Mouse (Mus musculus) intestine, embryonic 15.5 days (tissue): ENCODE results near the gene Fmnl1. TPM values are rescaled to one million over a fixed set of nuclear protein-coding genes. Genes with fewer than 3 reads are reported as not detected.

Experiments
- ATAC-seq: fragments of 200-750 bp; cut with Nextera tagmentation; 2 replicates; pipeline ENCODE4 v1.8.0; 2017; ENCODE audit warnings: moderate TSS enrichment, moderate library complexity
- H3K27ac ChIP-seq: fragments of 300-500 bp; sonication (generic); 2 replicates; pipeline ENCODE4 v1.5.1; 2015; ENCODE audit warnings: mild to moderate bottlenecking, inconsistent platforms
- H3K27me3 ChIP-seq: fragments of 300-500 bp; sonication (generic); replicated peaks from 2 replicates; pipeline ENCODE4 v1.6.1; 2015; ENCODE audit warnings: inconsistent platforms
- H3K36me3 ChIP-seq: fragments of 300-500 bp; sonication (generic); 2 replicates; pipeline ENCODE4 v1.6.1; 2015; ENCODE audit warnings: inconsistent platforms
- H3K4me1 ChIP-seq: fragments of 300-500 bp; sonication (generic); replicated peaks from 2 replicates; pipeline ENCODE4 v1.6.1; 2015; ENCODE audit warnings: inconsistent platforms
- H3K4me2 ChIP-seq: fragments of 300-500 bp; sonication (generic); replicated peaks from 2 replicates; pipeline ENCODE4 v1.6.1; 2015; ENCODE audit warnings: mild to moderate bottlenecking, inconsistent platforms
- H3K4me3 ChIP-seq: fragments of 300-500 bp; sonication (generic); replicated peaks from 2 replicates; pipeline ENCODE4 v1.5.1; 2015; ENCODE audit warnings: inconsistent platforms
- H3K9ac ChIP-seq: fragments of 300-500 bp; sonication (generic); 2 replicates; pipeline ENCODE4 v1.6.1; 2015; ENCODE audit warnings: inconsistent platforms
- H3K9me3 ChIP-seq: fragments of 300-500 bp; sonication (generic); 2 replicates; pipeline ENCODE4 v1.6.1; 2016; ENCODE audit warnings: inconsistent platforms
- WGBS: fragments of 180-500 bp; shearing (Covaris S2); methylation state at CpG from one replicate; pipeline ENCODE4 v1.1.7; 2015; 5-methylcytosine and 5-hydroxymethylcytosine counted together
- polyA plus RNA-seq: library from polyadenylated mRNA; unstranded; fragments of >200 nt; fragmentation: Nextera tagmentation; extraction: Ambion mirVana; gene quantifications from 2 replicates; pipeline ENCODE4 v1.2.1, GENCODE M21; 2015

Fmnl1 gene
- polyA plus RNA-seq, 1 experiment from 2014 or later: 2.2 TPM

- Histone ChIP-seq H3K9ac (no peak overlapping the region), H3K4me2 (no peak overlapping the region), H3K4me1 (peaks cover 17% of the 10 kb centered on the region), H3K36me3 (no peaks in the 10 kb centered on the region), H3K27me3 (peaks cover 81% of the 10 kb centered on the region), H3K4me3 (no peak overlapping the region), H3K9me3 (no peaks in the 10 kb centered on the region), H3K27ac (no peak overlapping the region)
- 90% methylated on average over 5 of the region's 5 CpGs for WGBS
- no peak for ATAC-seq
Measured at GRCm38 (mm10) chr11:103195656-103196055, 24.7 kb downstream of the Fmnl1 start.

- no peak overlapping the region for H3K4me2 ChIP-seq
- H3K27ac ChIP-seq: no peak overlapping the region
- H3K27me3 ChIP-seq: peaks cover 70% of the 10 kb centered on the region
- WGBS: 75% methylated on average over 4 of the region's 4 CpGs
- H3K9ac ChIP-seq: no peak overlapping the region
- no peaks in the 10 kb centered on the region for H3K36me3 ChIP-seq
- H3K4me1 ChIP-seq: peaks cover 23% of the 10 kb centered on the region
- no peak for ATAC-seq
- H3K4me3 ChIP-seq: no peak overlapping the region
- H3K9me3 ChIP-seq: no peaks in the 10 kb centered on the region
Measured at GRCm38 (mm10) chr11:103197340-103197739, 26.4 kb downstream of the Fmnl1 start.

- Histone ChIP-seq H3K27me3 (peaks cover 61% of the 10 kb centered on the region), H3K4me1 (peaks cover 20% of the 10 kb centered on the region), H3K4me2 (peak overlapping the region; percentile 93), H3K9ac (no peak overlapping the region), H3K4me3 (peak overlapping the region; percentile 50), H3K27ac (no peak overlapping the region), H3K36me3 (no peaks in the 10 kb centered on the region), H3K9me3 (no peaks in the 10 kb centered on the region)
- no peak for ATAC-seq
- WGBS: 12% methylated on average over 16 of the region's 16 CpGs
Measured at GRCm38 (mm10) chr11:103198339-103198738, 27.4 kb downstream of the Fmnl1 start.

- 2% methylated on average over 59 of the region's 59 CpGs for WGBS
- H3K27ac ChIP-seq: no peak overlapping the region
- peak overlapping the region; percentile 56 for H3K9ac ChIP-seq
- H3K4me1 ChIP-seq: peaks cover 20% of the 10 kb centered on the region
- no peaks in the 10 kb centered on the region for H3K9me3 ChIP-seq
- ATAC-seq: peak; percentile 69
- H3K27me3 ChIP-seq: peaks cover 53% of the 10 kb centered on the region
- H3K4me2 ChIP-seq: peak overlapping the region; percentile 93
- H3K36me3 ChIP-seq: no peaks in the 10 kb centered on the region
- H3K4me3 ChIP-seq: peak overlapping the region; percentile 50
Measured at GRCm38 (mm10) chr11:103198911-103199803, 28.2 kb downstream of the Fmnl1 start.

- 32% methylated on average over 6 of the region's 6 CpGs for WGBS
- Histone ChIP-seq H3K27ac (no peak overlapping the region), H3K4me1 (peaks cover 20% of the 10 kb centered on the region), H3K4me2 (no peak overlapping the region), H3K9ac (no peak overlapping the region), H3K36me3 (no peaks in the 10 kb centered on the region), H3K9me3 (no peaks in the 10 kb centered on the region), H3K4me3 (no peak overlapping the region), H3K27me3 (peaks cover 37% of the 10 kb centered on the region)
- ATAC-seq: no peak
Measured at GRCm38 (mm10) chr11:103201664-103202063, 30.8 kb downstream of the Fmnl1 start.

- no peak overlapping the region for H3K4me2 ChIP-seq
- peaks cover 20% of the 10 kb centered on the region for H3K4me1 ChIP-seq
- no peak overlapping the region for H3K27ac ChIP-seq
- no peak overlapping the region for H3K9ac ChIP-seq
- ATAC-seq: no peak
- H3K4me3 ChIP-seq: no peak overlapping the region
- no peaks in the 10 kb centered on the region for H3K9me3 ChIP-seq
- H3K27me3 ChIP-seq: peaks cover 30% of the 10 kb centered on the region
- H3K36me3 ChIP-seq: no peaks in the 10 kb centered on the region
Measured at GRCm38 (mm10) chr11:103202376-103202775, 31.5 kb downstream of the Fmnl1 start.

- no peak for ATAC-seq
- H3K27ac ChIP-seq: no peak overlapping the region
- H3K9ac ChIP-seq: no peak overlapping the region
- H3K9me3 ChIP-seq: no peaks in the 10 kb centered on the region
- H3K4me1 ChIP-seq: 0 out of 2 replicates have a peak, but pooled peaks cover 5% of the 10 kb centered on the region
- no peak overlapping the region for H3K4me3 ChIP-seq
- no peak overlapping the region for H3K4me2 ChIP-seq
- no peaks in the 10 kb centered on the region for H3K27me3 ChIP-seq
- WGBS: 92% methylated on average over 6 of the region's 6 CpGs
- H3K36me3 ChIP-seq: no peaks in the 10 kb centered on the region
Measured at GRCm38 (mm10) chr11:103206203-103206602, 35.3 kb downstream of the Fmnl1 start.

GRCm38 (mm10) chr11:103208458-103208857 lies 37.6 kb downstream of the Fmnl1 start, which contains the start of gene 1700023F06Rik:
Gene 1700023F06Rik (minus strand): TSS chr11:103208558.
- no peaks in the 10 kb centered on the region for H3K27me3 ChIP-seq
- no peak within 1 kb of the TSS for H3K27ac ChIP-seq
- no peak for ATAC-seq
- no peak within 1 kb of the TSS for H3K4me3 ChIP-seq
- H3K4me1 ChIP-seq: no peaks in the 10 kb centered on the region
- H3K4me2 ChIP-seq: no peak within 1 kb of the TSS
- no peaks in the 10 kb centered on the region for H3K36me3 ChIP-seq
- no peak within 1 kb of the TSS for H3K9ac ChIP-seq
- 81% methylated on average over 3 of the region's 3 CpGs for WGBS
- no peaks in the 10 kb centered on the region for H3K9me3 ChIP-seq

- Histone ChIP-seq H3K4me1 (no peaks in the 10 kb centered on the region), H3K27ac (no peak overlapping the region), H3K4me2 (no peak overlapping the region), H3K36me3 (no peaks in the 10 kb centered on the region), H3K9me3 (no peaks in the 10 kb centered on the region), H3K27me3 (no peaks in the 10 kb centered on the region), H3K9ac (no peak overlapping the region), H3K4me3 (no peak overlapping the region)
- WGBS: 54% methylated on average over 8 of the region's 8 CpGs
- no peak for ATAC-seq
Measured at GRCm38 (mm10) chr11:103210291-103210690, 39.4 kb downstream of the Fmnl1 start.

- 82% methylated on average over 5 of the region's 5 CpGs for WGBS
- ATAC-seq: no peak
Measured at GRCm38 (mm10) chr11:103213712-103214111, 42.8 kb downstream of the Fmnl1 start.

GRCm38 (mm10) chr11:103215355-103215754 lies 44.4 kb downstream of the Fmnl1 start:
- Histone ChIP-seq H3K4me2 (no peak overlapping the region), H3K9me3 (no peaks in the 10 kb centered on the region), H3K9ac (no peak overlapping the region), H3K4me3 (no peak overlapping the region), H3K27me3 (no peaks in the 10 kb centered on the region), H3K36me3 (0 out of 2 replicates have a peak, but pooled peaks cover under 1% of the 10 kb centered on the region), H3K27ac (no peak overlapping the region), H3K4me1 (peaks cover 8% of the 10 kb centered on the region)
- no peak for ATAC-seq
- 86% methylated on average over 1 of the region's 1 CpGs for WGBS

More at GRCm38 (mm10) chr11:103213712-103214111, 42.8 kb downstream of the Fmnl1 start:
- Histone ChIP-seq H3K4me3 (no peak overlapping the region), H3K27me3 (no peaks in the 10 kb centered on the region), H3K27ac (no peak overlapping the region), H3K4me1 (peaks cover 8% of the 10 kb centered on the region), H3K9ac (no peak overlapping the region), H3K9me3 (no peaks in the 10 kb centered on the region), H3K4me2 (no peak overlapping the region), H3K36me3 (no peaks in the 10 kb centered on the region)

GRCm38 (mm10) chr11:103217790-103218516 lies 47.0 kb downstream of the Fmnl1 start, which contains the start of gene Spata32:
Gene Spata32 (minus strand): TSS chr11:103218432.
- peak within 1 kb of the TSS; percentile 47 for H3K9ac ChIP-seq
- peak within 1 kb of the TSS; percentile 43 for H3K4me3 ChIP-seq
- peak; percentile 77 for ATAC-seq
- H3K4me2 ChIP-seq: peak within 1 kb of the TSS; percentile 90
- peaks cover 7% of the 10 kb centered on the region; the same call in 1 of the 2 replicates for H3K36me3 ChIP-seq
- no peaks in the 10 kb centered on the region for H3K9me3 ChIP-seq
- H3K27ac ChIP-seq: 0 out of 2 replicates have a peak within 1 kb of the TSS, but pooled peaks have one; percentile 2
- under 1% methylated on average over 45 of the region's 45 CpGs for WGBS
- peaks cover 15% of the 10 kb centered on the region for H3K4me1 ChIP-seq
- no peaks in the 10 kb centered on the region for H3K27me3 ChIP-seq
